Mouse (Mus musculus): ENCODE measurements at regions not wholly inside any gene's neighbourhood (a gene's known extent, or its start where the extent isn't known, plus 50 kb on each side); places are given as distances from the start of the nearest gene placed in this dataset.
A peak's percentile ranks its signal among the peaks of the same experiment; 100 is the strongest.

GRCm38 (mm10) chr3:9076696-9077095, 533.2 kb downstream of the Zfp704 start:
- TF ChIP-seq POLR2A (IDR thresholded peaks at IDR 0.05; ENCODE audit: borderline replicate concordance, control insufficient read depth, low read depth, low read length) = no peak
- TF ChIP-seq CTCF (IDR thresholded peaks at IDR 0.05; ENCODE audit: control insufficient read depth, insufficient read depth, low read length) = peak; percentile 85
